Mouse (Mus musculus) erythroblast, embryonic 14.5 days (primary cell): ENCODE results near the gene Spo11. TPM values are rescaled to one million over a fixed set of nuclear protein-coding genes. Genes with fewer than 3 reads are reported as not detected.

Experiments used
- H3K27me3 ChIP-seq: 2 replicates; pipeline ENCODE4 v1.6.1; 2012; ENCODE audit warnings: inconsistent platforms; ENCODE audit not compliant: control insufficient read depth
- H3K36me3 ChIP-seq: 2 replicates; pipeline ENCODE4 v1.6.1; 2012; ENCODE audit warnings: mild to moderate bottlenecking, inconsistent platforms; ENCODE audit not compliant: control insufficient read depth
- H3K4me1 ChIP-seq: 2 replicates; pipeline ENCODE4 v1.6.1; 2012; ENCODE audit warnings: inconsistent platforms; ENCODE audit not compliant: control insufficient read depth
- H3K4me3 ChIP-seq: replicated peaks from 2 replicates; pipeline ENCODE3; 2012; ENCODE audit warnings: moderate library complexity, mild to moderate bottlenecking, inconsistent platforms
- H3K9me3 ChIP-seq: 2 replicates; pipeline ENCODE4 v1.6.1; 2012; ENCODE audit warnings: low read length, inconsistent platforms, mixed read lengths; ENCODE audit not compliant: control insufficient read depth
- GATA1 ChIP-seq: IDR thresholded peaks from 2 replicates; pipeline ENCODE4 v1.6.1; 2012; ENCODE audit warnings: low read length, inconsistent platforms, mixed read lengths
- TAL1 ChIP-seq: IDR thresholded peaks from 3 replicates; pipeline ENCODE4 v1.6.1; 2012; ENCODE audit warnings: low read length, inconsistent platforms, mixed read lengths
- polyA plus RNA-seq: library from polyadenylated mRNA; stranded (reverse); fragments of >175 nt; gene quantifications from 2 replicates; pipeline ENCODE4 v1.2.3, GENCODE M21; 2012

Spo11 gene
- polyA plus RNA-seq, 1 experiment: 0.02 TPM

- no peaks in the 10 kb centered on the region for H3K4me1 ChIP-seq
- no peak overlapping the region for H3K4me3 ChIP-seq
- H3K9me3 ChIP-seq: no peaks in the 10 kb centered on the region
- TF ChIP-seq TAL1 (no peak), GATA1 (no peak)
- peaks cover 96% of the 10 kb centered on the region for H3K27me3 ChIP-seq
- no peaks in the 10 kb centered on the region for H3K36me3 ChIP-seq
These were observed 40.7 kb upstream of the Spo11 start for GRCm38 (mm10) chr2:172936844-172937243.

DNA sequence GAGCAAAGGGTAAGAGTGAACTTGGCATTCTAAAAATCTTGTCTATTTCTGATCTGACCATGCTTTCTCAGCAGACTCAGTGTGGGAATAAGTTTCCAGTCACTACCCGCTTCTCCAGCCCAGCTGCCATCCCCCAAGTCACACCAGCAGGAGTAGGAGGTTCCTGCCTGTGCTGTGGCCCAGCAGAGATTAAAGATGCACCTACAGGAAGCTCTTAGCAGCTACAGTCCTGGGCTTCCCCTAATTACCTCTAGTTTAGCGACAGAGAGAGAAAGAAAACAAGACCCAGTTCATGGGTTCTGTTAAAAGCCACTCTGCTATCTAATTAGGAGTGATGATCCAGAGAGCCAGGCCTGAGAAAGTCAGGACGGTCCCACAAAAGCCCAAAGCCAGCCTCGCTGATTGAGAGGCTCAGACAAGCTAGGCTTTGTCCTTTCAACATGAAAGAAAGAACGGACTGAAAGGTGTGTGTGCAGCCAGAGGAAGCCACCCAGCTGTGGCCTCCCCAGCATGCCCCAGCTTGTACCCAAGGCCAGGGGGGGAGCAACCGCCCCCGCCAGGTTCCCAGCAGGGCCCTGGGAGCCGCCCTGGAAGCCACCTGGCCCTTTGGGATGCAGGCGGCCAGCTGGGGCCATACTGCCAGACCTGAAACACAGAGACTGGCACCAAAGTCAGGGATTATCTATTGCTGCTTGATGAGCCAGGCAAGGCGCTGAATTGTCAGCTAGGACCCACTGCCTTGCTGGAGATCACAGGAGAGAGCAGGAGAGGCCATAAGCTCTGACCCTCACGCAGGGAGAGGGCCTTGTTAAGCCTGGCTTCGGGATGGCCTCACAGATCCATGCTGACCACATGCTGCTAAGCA lies 39.9 kb upstream of the Spo11 start:
- no peak for TF ChIP-seq GATA1
- TF ChIP-seq TAL1: no peak
- Histone ChIP-seq H3K27me3 (peaks cover 97% of the 10 kb centered on the region), H3K4me3 (no peak overlapping the region), H3K36me3 (no peaks in the 10 kb centered on the region), H3K9me3 (no peaks in the 10 kb centered on the region), H3K4me1 (no peaks in the 10 kb centered on the region)

GRCm38 (mm10) chr2:172938761-172939638 lies 38.5 kb upstream of the Spo11 start:
- Histone ChIP-seq H3K4me1 (no peaks in the 10 kb centered on the region), H3K36me3 (no peaks in the 10 kb centered on the region), H3K27me3 (peaks cover 83% of the 10 kb centered on the region), H3K4me3 (peak overlapping the region; percentile 44), H3K9me3 (no peaks in the 10 kb centered on the region)
- TF ChIP-seq TAL1 (no peak), GATA1 (no peak)

- Histone ChIP-seq H3K4me3 (peak overlapping the region; percentile 44), H3K36me3 (no peaks in the 10 kb centered on the region), H3K4me1 (no peaks in the 10 kb centered on the region), H3K9me3 (no peaks in the 10 kb centered on the region), H3K27me3 (peaks cover 76% of the 10 kb centered on the region)
- no peak for TF ChIP-seq TAL1
- TF ChIP-seq GATA1: no peak
These were observed 37.9 kb upstream of the Spo11 start for GRCm38 (mm10) chr2:172939639-172940002.

- peak within 1 kb of the TSS; percentile 44 for H3K4me3 ChIP-seq
- peaks cover 71% of the 10 kb centered on the region for H3K27me3 ChIP-seq
- H3K36me3 ChIP-seq: no peaks in the 10 kb centered on the region
- TF ChIP-seq GATA1: no peak
- no peak for TF ChIP-seq TAL1
- no peaks in the 10 kb centered on the region for H3K9me3 ChIP-seq
- no peaks in the 10 kb centered on the region for H3K4me1 ChIP-seq
These were observed 37.3 kb upstream of the Spo11 start, which contains the start of gene Bmp7 for GRCm38 (mm10) chr2:172940003-172940798. Bmp7 (minus strand) TSS chr2:172940321.

GRCm38 (mm10) chr2:172940799-172941163 lies 36.7 kb upstream of the Spo11 start:
- TF ChIP-seq GATA1: no peak
- TF ChIP-seq TAL1: no peak
- Histone ChIP-seq H3K4me1 (no peaks in the 10 kb centered on the region), H3K4me3 (no peak overlapping the region), H3K27me3 (peaks cover 65% of the 10 kb centered on the region), H3K9me3 (no peaks in the 10 kb centered on the region), H3K36me3 (no peaks in the 10 kb centered on the region)

GRCm38 (mm10) chr2:172949051-172949450 lies 28.4 kb upstream of the Spo11 start:
- no peaks in the 10 kb centered on the region for H3K4me1 ChIP-seq
- H3K4me3 ChIP-seq: no peak overlapping the region
- peaks cover 3% of the 10 kb centered on the region; the same call in 1 of the 2 replicates for H3K27me3 ChIP-seq
- no peak for TF ChIP-seq GATA1
- TF ChIP-seq TAL1: no peak
- H3K9me3 ChIP-seq: no peaks in the 10 kb centered on the region
- H3K36me3 ChIP-seq: no peaks in the 10 kb centered on the region

GRCm38 (mm10) chr2:172950119-172950676 lies 27.3 kb upstream of the Spo11 start:
- no peaks in the 10 kb centered on the region for H3K36me3 ChIP-seq
- no peak for TF ChIP-seq TAL1
- no peak for TF ChIP-seq GATA1
- H3K27me3 ChIP-seq: peaks cover 3% of the 10 kb centered on the region; the same call in 1 of the 2 replicates
- H3K4me1 ChIP-seq: no peaks in the 10 kb centered on the region
- H3K9me3 ChIP-seq: no peaks in the 10 kb centered on the region
- no peak overlapping the region for H3K4me3 ChIP-seq
